Mouse (Mus musculus): ENCODE results near the gene Zfp933. TPM values are rescaled to one million over a fixed set of nuclear protein-coding genes. Genes with fewer than 3 reads are reported as not detected.

The Zfp933 gene
- polyA plus RNA-seq, 1 experiment from 2014 or later: 5.4 TPM

Other genes with a start within 250 kb of the Zfp933 start
- 3.3 and 3.7 TPM in 2 replicates for gene Zfp979, start 205.9 kb downstream of the Zfp933 start, polyA plus RNA-seq (2016; fragmentation: Nextera tagmentation; extraction: Ambion mirVana)
- not detected in 2 replicates for gene Zfp534, start 145.8 kb downstream of the Zfp933 start, polyA plus RNA-seq (2016; fragmentation: Nextera tagmentation; extraction: Ambion mirVana)
- 9.0 and 9.3 TPM in 2 replicates for gene Zfp984, start 38.6 kb downstream of the Zfp933 start, polyA plus RNA-seq (2016; fragmentation: Nextera tagmentation; extraction: Ambion mirVana)
- 57.4 and 64.2 TPM in 2 replicates for gene Miip, start 20.4 kb upstream of the Zfp933 start, polyA plus RNA-seq (2016; fragmentation: Nextera tagmentation; extraction: Ambion mirVana)
- gene Fv1, start 20.6 kb upstream of the Zfp933 start, polyA plus RNA-seq (2016; fragmentation: Nextera tagmentation; extraction: Ambion mirVana): 13.5 and 13.7 TPM in 2 replicates
- gene Mfn2, start 56.3 kb upstream of the Zfp933 start, polyA plus RNA-seq (2016; fragmentation: Nextera tagmentation; extraction: Ambion mirVana): 29.7 and 31.5 TPM in 2 replicates
- 29.1 and 31.5 TPM in 2 replicates for gene Plod1, start 88.4 kb upstream of the Zfp933 start, polyA plus RNA-seq (2016; fragmentation: Nextera tagmentation; extraction: Ambion mirVana)
- gene 2510039O18Rik, start 92.5 kb upstream of the Zfp933 start, polyA plus RNA-seq (2016; fragmentation: Nextera tagmentation; extraction: Ambion mirVana): 13.3 and 13.5 TPM in 2 replicates
- gene Nppb, start 137.4 kb upstream of the Zfp933 start, polyA plus RNA-seq (2016; fragmentation: Nextera tagmentation; extraction: Ambion mirVana): not detected in 2 replicates
- 2.2 and 7.7 TPM in 2 replicates for gene Nppa, start 152.4 kb upstream of the Zfp933 start, polyA plus RNA-seq (2016; fragmentation: Nextera tagmentation; extraction: Ambion mirVana)
- 6.3 and 9.1 TPM in 2 replicates for gene Clcn6, start 190.5 kb upstream of the Zfp933 start, polyA plus RNA-seq (2016; fragmentation: Nextera tagmentation; extraction: Ambion mirVana)
- 23.3 and 25.8 TPM in 2 replicates for gene Mthfr, start 190.7 kb upstream of the Zfp933 start, polyA plus RNA-seq (2016; fragmentation: Nextera tagmentation; extraction: Ambion mirVana)
- 13.1 and 14.1 TPM in 2 replicates for gene Agtrap, start 239.7 kb upstream of the Zfp933 start, polyA plus RNA-seq (2016; fragmentation: Nextera tagmentation; extraction: Ambion mirVana)

All from limb, embryonic 10.5 days (tissue).